Mouse (Mus musculus): ENCODE results near the gene Fam243. TPM values are rescaled to one million over a fixed set of nuclear protein-coding genes. Genes with fewer than 3 reads are reported as not detected.

Fam243 gene
- polyA plus RNA-seq, 2 experiments, result not detected

DNA sequence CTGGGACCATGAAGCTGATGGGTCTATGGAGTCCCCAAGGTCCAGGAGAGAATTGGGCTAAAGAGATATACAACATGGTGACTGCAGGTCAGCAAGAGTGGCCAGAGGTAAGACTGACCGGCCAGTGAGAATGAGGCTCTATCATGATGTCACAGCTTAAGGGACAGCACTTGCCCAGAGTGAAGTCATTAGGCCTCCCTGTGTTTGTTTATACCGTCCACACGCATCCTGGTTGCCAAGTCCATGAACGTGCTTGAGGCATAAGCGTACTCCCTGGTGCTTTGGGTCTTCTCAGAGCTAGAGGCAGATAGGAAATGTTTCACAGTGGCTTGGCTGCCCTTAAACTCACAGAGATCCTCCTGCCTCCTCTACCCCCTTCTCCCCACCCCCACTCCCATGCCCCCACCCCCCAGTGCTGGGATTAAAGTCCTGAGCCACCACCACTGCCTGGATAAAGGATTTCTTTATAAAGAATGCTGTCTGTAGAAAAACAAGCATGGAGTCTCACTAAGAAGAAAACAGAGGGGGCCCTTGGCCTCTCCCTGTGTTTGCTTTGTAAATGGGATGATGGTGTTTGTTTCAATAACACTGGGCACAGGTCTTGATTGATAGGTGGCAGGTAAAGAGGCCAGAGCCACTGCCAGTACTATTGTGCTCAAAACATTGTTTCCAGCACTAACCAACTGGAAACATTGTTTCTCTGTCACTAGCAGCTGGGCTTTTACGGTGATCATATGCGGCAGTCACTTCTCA, 3.2 kb upstream of the Fam243 start:
- H3K4me2 ChIP-seq (replicated peaks; ENCODE audit: low read depth, low read length, severe bottlenecking), result no peak overlapping the region
- DNase-seq (ENCODE audit: low spot score), result no peak
- H3K36me3 ChIP-seq (ENCODE audit: control insufficient read depth, insufficient read depth, low read length), result no peaks in the 10 kb centered on the region
- WGBS, result 62% methylated on average over 7 of the region's 7 CpGs
- no peaks in the 10 kb centered on the region for H3K27me3 ChIP-seq (ENCODE audit: control insufficient read depth, insufficient read depth, low read length)
- H3K9ac ChIP-seq (ENCODE audit: low read depth, low read length, severe bottlenecking), result no peak overlapping the region
- no peak overlapping the region for H3K27ac ChIP-seq (replicated peaks; ENCODE audit: low read depth, low read length)
- H3K4me1 ChIP-seq (ENCODE audit: control insufficient read depth, insufficient read depth, low read length), result no peaks in the 10 kb centered on the region; the same call in 1 of the 2 replicates
- no peaks in the 10 kb centered on the region for H3K9me3 ChIP-seq (ENCODE audit: control insufficient read depth, low read length)
- no peak for TF ChIP-seq POLR2A (IDR thresholded peaks at IDR 0.05; ENCODE audit: borderline replicate concordance, extremely low read depth, insufficient read depth, insufficient read length)
- no peak overlapping the region for H3K4me3 ChIP-seq (replicated peaks; ENCODE audit: low read length)
- ATAC-seq (ENCODE audit: low FRiP score, low read depth), result no peak

- no peak for ATAC-seq (ENCODE audit: low FRiP score, low read depth)
- H3K27ac ChIP-seq (replicated peaks; ENCODE audit: low read depth, low read length), result no peak overlapping the region
- no peaks in the 10 kb centered on the region for H3K27me3 ChIP-seq (ENCODE audit: control insufficient read depth, insufficient read depth, low read length)
- no peak overlapping the region for H3K4me3 ChIP-seq (replicated peaks; ENCODE audit: low read length)
- no peak for TF ChIP-seq POLR2A (IDR thresholded peaks at IDR 0.05; ENCODE audit: borderline replicate concordance, extremely low read depth, insufficient read depth, insufficient read length)
- no peak overlapping the region for H3K4me2 ChIP-seq (replicated peaks; ENCODE audit: low read depth, low read length, severe bottlenecking)
- no peaks in the 10 kb centered on the region; the same call in 1 of the 2 replicates for H3K4me1 ChIP-seq (ENCODE audit: control insufficient read depth, insufficient read depth, low read length)
- 83% methylated on average over 3 of the region's 3 CpGs for WGBS
- H3K36me3 ChIP-seq (ENCODE audit: control insufficient read depth, insufficient read depth, low read length), result no peaks in the 10 kb centered on the region
- H3K9me3 ChIP-seq (ENCODE audit: control insufficient read depth, low read length), result no peaks in the 10 kb centered on the region
- DNase-seq (ENCODE audit: low spot score), result no peak
- H3K9ac ChIP-seq (ENCODE audit: low read depth, low read length, severe bottlenecking), result no peak overlapping the region
Observed at GRCm38 (mm10) chr16:92320361-92320760, 880 bp downstream of the Fam243 start.

DNA sequence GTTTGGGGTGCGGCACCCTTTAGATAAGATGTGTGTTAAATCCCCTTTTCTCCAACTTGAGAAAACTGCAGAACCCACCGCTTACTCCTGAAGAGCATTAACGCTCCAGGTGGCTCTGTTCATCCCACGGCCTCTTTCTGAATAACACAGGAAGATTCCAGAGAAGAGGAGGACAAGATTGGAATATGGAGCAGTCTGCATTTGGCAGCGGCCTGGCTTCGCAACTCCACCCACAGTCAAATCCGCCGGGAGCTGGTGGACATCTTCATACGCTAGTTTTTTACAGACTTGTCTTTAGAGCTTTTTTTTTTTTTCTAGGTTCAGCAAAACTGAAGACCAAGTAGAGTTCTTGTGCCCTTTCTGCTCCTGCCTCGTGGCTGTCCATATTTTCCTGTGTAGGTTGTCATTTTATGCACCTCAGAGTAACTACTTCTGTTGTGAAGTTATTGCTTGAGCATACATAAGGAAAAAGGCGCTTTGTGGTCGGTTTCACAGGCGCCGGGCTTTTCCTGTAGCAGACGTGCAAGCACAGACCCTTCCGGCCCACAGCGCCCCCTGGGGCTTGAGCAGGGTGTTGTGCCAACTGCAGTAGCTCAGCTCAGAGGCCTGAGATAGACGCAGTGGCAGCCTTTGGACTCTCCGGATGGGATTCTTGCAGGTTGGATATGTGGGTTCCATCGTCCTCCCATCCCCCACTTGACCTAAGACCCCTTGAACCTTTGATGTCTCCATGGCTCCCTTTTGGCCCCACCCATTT, 1.7 kb downstream of the Fam243 start:
- Histone ChIP-seq H3K27ac (replicated peaks; ENCODE audit: low read depth, low read length) (no peak overlapping the region), H3K27me3 (ENCODE audit: control insufficient read depth, insufficient read depth, low read length) (no peaks in the 10 kb centered on the region), H3K4me2 (replicated peaks; ENCODE audit: low read depth, low read length, severe bottlenecking) (no peak overlapping the region), H3K4me3 (replicated peaks; ENCODE audit: low read length) (no peak overlapping the region), H3K9me3 (ENCODE audit: control insufficient read depth, low read length) (no peaks in the 10 kb centered on the region), H3K36me3 (ENCODE audit: control insufficient read depth, insufficient read depth, low read length) (no peaks in the 10 kb centered on the region), H3K4me1 (ENCODE audit: control insufficient read depth, insufficient read depth, low read length) (no peaks in the 10 kb centered on the region; the same call in 1 of the 2 replicates), H3K9ac (ENCODE audit: low read depth, low read length, severe bottlenecking) (no peak overlapping the region)
- no peak for TF ChIP-seq POLR2A (IDR thresholded peaks at IDR 0.05; ENCODE audit: borderline replicate concordance, extremely low read depth, insufficient read depth, insufficient read length)
- DNase-seq (ENCODE audit: low spot score), result no peak
- 64% methylated on average over 20 of the region's 20 CpGs for WGBS
- ATAC-seq (ENCODE audit: low FRiP score, low read depth), result no peak

DNA sequence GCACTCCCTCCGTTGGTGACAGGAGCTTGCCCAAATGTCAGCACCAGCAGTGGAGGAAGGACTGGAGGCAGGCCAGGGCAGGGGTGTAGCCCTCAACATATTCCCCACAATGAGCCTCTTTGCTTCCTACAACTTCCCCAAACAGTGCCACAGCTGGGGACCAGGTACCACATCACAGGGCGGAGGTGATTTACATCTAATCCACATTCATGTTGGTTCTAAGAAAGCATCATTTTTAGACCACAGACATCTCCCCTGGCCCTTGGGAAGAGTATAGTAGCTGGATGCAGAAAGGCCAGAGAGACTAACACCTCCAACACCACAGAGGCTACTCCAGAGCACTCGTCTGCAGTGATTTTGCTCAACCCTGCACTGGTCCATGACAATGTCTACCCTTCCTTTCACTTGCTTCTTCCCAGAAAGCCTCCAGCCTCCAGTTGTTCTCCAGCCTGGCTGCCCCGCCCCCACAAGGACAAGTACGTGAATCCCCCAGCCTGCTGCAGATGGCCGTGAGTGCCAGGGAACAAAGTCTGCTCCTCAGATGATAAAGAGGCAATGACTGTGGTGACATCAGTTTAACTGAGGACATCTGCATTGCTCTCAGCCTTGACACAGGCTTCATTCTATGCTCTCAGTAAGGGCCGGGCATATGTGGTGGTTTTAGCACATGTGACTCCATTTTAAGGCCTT, 5.0 kb downstream of the Fam243 start:
- no peaks in the 10 kb centered on the region for H3K27me3 ChIP-seq (ENCODE audit: control insufficient read depth, insufficient read depth, low read length)
- H3K9me3 ChIP-seq (ENCODE audit: control insufficient read depth, low read length), result no peaks in the 10 kb centered on the region
- no peak overlapping the region for H3K9ac ChIP-seq (ENCODE audit: low read depth, low read length, severe bottlenecking)
- H3K4me2 ChIP-seq (replicated peaks; ENCODE audit: low read depth, low read length, severe bottlenecking), result no peak overlapping the region
- H3K4me3 ChIP-seq (replicated peaks; ENCODE audit: low read length), result no peak overlapping the region
- no peak overlapping the region for H3K27ac ChIP-seq (replicated peaks; ENCODE audit: low read depth, low read length)
- ATAC-seq (ENCODE audit: low FRiP score, low read depth) (no peak), DNase-seq (ENCODE audit: low spot score) (no peak)
- WGBS, result 74% methylated on average over 7 of the region's 7 CpGs
- H3K4me1 ChIP-seq (ENCODE audit: control insufficient read depth, insufficient read depth, low read length), result no peaks in the 10 kb centered on the region
- TF ChIP-seq POLR2A (IDR thresholded peaks at IDR 0.05; ENCODE audit: borderline replicate concordance, extremely low read depth, insufficient read depth, insufficient read length), result no peak
- H3K36me3 ChIP-seq (ENCODE audit: control insufficient read depth, insufficient read depth, low read length), result peaks cover 19% of the 10 kb centered on the region

All from limb, embryonic 14.5 days (tissue).